Mouse (Mus musculus) neural tube, embryonic 15.5 days (tissue): ENCODE results near the gene Fkrp. TPM values are rescaled to one million over a fixed set of nuclear protein-coding genes. Genes with fewer than 3 reads are reported as not detected.
A peak's percentile ranks its signal among the peaks of the same experiment; 100 is the strongest.

Experiments used
- ATAC-seq: fragments of 200-750 bp; cut with Nextera tagmentation; 2 replicates; pipeline ENCODE4 v1.8.0; 2017; ENCODE audit warnings: mild to moderate bottlenecking, moderate TSS enrichment, moderate library complexity; ENCODE audit not compliant: low FRiP score
- H3K27ac ChIP-seq: fragments of 300-500 bp; sonication (generic); replicated peaks from 2 replicates; pipeline ENCODE4 v1.5.1; 2015; ENCODE audit warnings: mild to moderate bottlenecking, inconsistent platforms
- H3K27me3 ChIP-seq: fragments of 300-500 bp; sonication (generic); replicated peaks from 2 replicates; pipeline ENCODE4 v1.6.1; 2015; ENCODE audit warnings: inconsistent platforms
- H3K36me3 ChIP-seq: fragments of 300-500 bp; sonication (generic); 2 replicates; pipeline ENCODE4 v1.6.1; 2015; ENCODE audit warnings: inconsistent platforms
- H3K4me1 ChIP-seq: fragments of 300-500 bp; sonication (generic); 2 replicates; pipeline ENCODE4 v1.6.1; 2015; ENCODE audit warnings: inconsistent platforms
- H3K4me2 ChIP-seq: fragments of 300-500 bp; sonication (generic); 2 replicates; pipeline ENCODE4 v1.6.1; 2015; ENCODE audit warnings: inconsistent platforms, mild to moderate bottlenecking, moderate library complexity
- H3K4me3 ChIP-seq: fragments of 300-500 bp; sonication (generic); replicated peaks from 2 replicates; pipeline ENCODE4 v1.5.1; 2015; ENCODE audit warnings: mild to moderate bottlenecking, inconsistent platforms
- H3K9ac ChIP-seq: fragments of 300-500 bp; sonication (generic); replicated peaks from 2 replicates; pipeline ENCODE4 v1.6.1; 2015; ENCODE audit warnings: mild to moderate bottlenecking, inconsistent platforms
- H3K9me3 ChIP-seq: fragments of 300-500 bp; sonication (generic); replicated peaks from 2 replicates; pipeline ENCODE4 v1.6.1; 2016; ENCODE audit warnings: inconsistent platforms
- WGBS: fragments of 180-500 bp; shearing (Covaris S2); methylation state at CpG from one replicate; pipeline ENCODE4 v1.1.7; 2015; ENCODE audit warnings: mixed read lengths; 5-methylcytosine and 5-hydroxymethylcytosine counted together
- polyA plus RNA-seq: library from polyadenylated mRNA; unstranded; fragments of >200 nt; fragmentation: Nextera tagmentation; extraction: Ambion mirVana; gene quantifications from 2 replicates; pipeline ENCODE4 v1.2.1, GENCODE M21; 2015

Gene Fkrp
- polyA plus RNA-seq, 1 experiment from 2014 or later, result 50.4 TPM

DNA sequence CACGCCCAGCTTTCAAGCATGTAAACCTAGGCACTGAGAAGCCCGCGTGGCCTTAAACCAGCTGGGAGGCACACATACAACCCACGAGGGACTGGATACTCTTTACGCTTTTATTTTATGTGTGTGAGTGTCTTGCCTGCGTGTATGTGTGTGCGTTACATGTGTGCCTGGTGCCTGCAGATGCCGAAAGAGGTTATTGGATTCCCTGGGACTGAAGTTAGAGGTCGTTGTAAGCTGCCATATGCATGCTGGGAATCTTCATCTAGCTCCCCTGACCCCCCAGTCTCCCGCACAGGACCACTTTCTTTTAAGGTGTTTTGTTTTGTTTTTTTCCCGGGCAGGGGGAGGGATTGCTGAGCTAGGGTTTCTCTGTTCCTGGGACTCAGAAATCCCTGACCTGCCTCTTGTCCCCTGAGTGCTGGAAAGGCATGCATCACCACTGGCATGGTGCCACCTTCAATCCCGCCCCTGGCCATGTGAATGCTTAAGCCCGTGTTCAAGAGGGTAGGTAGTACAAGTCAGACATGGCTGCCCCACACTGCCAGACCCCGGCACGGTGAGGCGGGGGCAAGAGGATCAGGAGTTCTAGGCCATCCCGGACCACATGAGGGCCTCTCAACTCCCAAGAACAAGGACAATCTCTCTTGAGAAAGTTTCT is 32.6 kb downstream of the Fkrp start:
- no peak for ATAC-seq
- Histone ChIP-seq H3K36me3 (no peaks in the 10 kb centered on the region), H3K9ac (no peak overlapping the region), H3K4me3 (peak overlapping the region; percentile 55; the same call in 1 of the 2 replicates), H3K27ac (no peak overlapping the region), H3K27me3 (0 out of 2 replicates have a peak, but pooled peaks cover 9% of the 10 kb centered on the region), H3K4me2 (peak overlapping the region; percentile 100), H3K9me3 (no peaks in the 10 kb centered on the region), H3K4me1 (peaks cover 43% of the 10 kb centered on the region)
- 41% methylated on average over 17 of the region's 17 CpGs for WGBS

DNA sequence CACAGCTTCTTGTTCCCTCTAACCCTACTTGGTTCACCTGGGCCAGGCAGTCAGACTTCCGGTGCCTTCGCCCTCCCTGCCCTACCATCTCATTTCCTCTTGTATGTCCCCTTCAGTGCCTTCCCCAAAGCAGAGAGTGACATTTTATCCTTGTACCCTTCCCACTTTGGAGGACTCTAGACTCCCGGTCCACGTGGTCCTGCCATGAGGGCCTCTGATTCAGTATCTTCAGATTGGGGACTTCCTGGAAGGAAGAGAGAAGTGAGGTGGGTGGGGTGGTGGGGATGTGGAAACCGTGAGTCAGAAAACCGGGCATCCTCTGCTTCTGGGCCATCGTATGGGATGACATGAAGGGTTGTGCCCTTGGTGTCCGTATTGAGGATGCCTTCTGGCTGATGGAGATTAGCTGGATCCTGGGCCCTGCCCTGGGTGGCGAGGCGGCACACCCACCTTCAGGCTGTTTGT is 33.3 kb downstream of the Fkrp start:
- peak overlapping the region; percentile 55 for H3K4me3 ChIP-seq

DNA sequence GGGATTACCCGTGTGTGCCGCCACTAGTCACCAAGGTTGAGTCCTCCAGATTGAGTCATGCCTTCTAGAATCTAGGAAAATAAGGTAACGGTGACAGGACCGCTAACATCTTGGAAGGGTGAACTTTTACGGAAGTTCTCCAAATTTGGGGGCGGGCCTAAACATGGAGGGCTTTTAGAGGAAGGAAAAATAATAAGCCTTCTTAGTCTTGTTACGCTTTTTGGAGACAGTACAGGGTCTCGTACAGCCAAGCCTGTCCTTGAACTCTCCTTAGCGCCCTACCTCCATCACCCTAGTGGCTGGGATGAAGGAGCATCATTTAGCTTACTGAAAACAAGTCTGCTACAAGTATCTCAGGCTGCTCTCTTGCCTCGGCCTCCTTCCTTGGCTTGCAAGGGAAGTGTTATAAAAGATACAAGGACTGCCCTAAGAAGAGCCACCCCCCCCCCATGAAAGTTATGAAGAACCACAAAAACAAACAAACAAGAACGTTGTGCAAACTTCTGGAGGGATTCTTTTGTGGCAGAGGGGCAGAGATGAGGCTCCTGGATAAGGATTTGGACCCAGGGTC is 33.9 kb downstream of the Fkrp start:
- no peaks in the 10 kb centered on the region for H3K36me3 ChIP-seq
- no peaks in the 10 kb centered on the region for H3K9me3 ChIP-seq
- 0 out of 2 replicates have a peak, but pooled peaks cover 9% of the 10 kb centered on the region for H3K27me3 ChIP-seq
- H3K4me2 ChIP-seq, result peak overlapping the region; percentile 100
- 8% methylated on average over 11 of the region's 11 CpGs for WGBS
- ATAC-seq, result no peak
- no peak overlapping the region for H3K27ac ChIP-seq
- peaks cover 43% of the 10 kb centered on the region for H3K4me1 ChIP-seq
- no peak overlapping the region for H3K9ac ChIP-seq
- H3K4me3 ChIP-seq, result peak overlapping the region; percentile 55

More for the DNA sequence above, 33.3 kb downstream of the Fkrp start:
- no peak overlapping the region for H3K27ac ChIP-seq
- H3K9ac ChIP-seq, result no peak overlapping the region
- no peaks in the 10 kb centered on the region for H3K36me3 ChIP-seq
- peaks cover 43% of the 10 kb centered on the region for H3K4me1 ChIP-seq
- ATAC-seq, result no peak
- 30% methylated on average over 10 of the region's 10 CpGs for WGBS
- H3K9me3 ChIP-seq, result no peaks in the 10 kb centered on the region
- peak overlapping the region; percentile 100 for H3K4me2 ChIP-seq
- 0 out of 2 replicates have a peak, but pooled peaks cover 9% of the 10 kb centered on the region for H3K27me3 ChIP-seq

DNA sequence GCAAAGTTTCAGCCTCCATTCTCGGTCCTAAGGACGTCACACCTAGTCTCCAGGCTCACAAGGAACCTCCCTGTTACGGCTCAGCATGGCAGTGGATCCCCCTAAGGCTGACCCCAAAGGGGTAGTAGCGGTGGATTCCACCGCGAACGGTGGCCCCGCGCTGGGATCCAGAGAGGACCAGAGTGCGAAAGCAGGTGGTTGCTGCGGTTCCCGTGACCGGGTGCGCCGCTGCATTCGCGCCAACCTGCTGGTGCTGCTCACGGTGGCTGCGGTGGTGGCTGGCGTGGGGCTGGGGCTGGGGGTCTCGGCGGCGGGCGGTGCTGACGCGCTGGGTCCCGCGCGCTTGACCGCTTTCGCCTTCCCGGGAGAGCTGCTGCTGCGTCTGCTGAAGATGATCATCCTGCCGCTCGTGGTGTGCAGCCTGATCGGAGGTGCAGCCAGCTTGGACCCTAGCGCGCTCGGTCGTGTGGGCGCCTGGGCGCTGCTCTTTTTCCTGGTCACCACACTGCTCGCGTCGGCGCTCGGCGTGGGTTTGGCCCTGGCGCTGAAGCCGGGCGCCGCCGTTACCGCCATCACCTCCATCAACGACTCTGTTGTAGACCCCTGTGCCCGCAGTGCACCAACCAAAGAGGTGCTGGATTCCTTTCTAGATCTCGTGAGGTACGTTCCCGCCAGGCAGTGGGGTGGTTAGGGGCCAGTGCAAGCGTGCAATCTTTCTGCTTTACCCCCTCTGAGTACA is 34.5 kb downstream of the Fkrp start:
- 2% methylated on average over 57 of the region's 60 CpGs for WGBS
- ATAC-seq, result peak; percentile 19
- H3K9ac ChIP-seq, result peak overlapping the region; percentile 62
- H3K36me3 ChIP-seq, result no peaks in the 10 kb centered on the region
- H3K4me2 ChIP-seq, result peak overlapping the region; percentile 100
- no peaks in the 10 kb centered on the region for H3K9me3 ChIP-seq
- peaks cover 43% of the 10 kb centered on the region for H3K4me1 ChIP-seq
- H3K27ac ChIP-seq, result no peak overlapping the region
- H3K4me3 ChIP-seq, result peak overlapping the region; percentile 55
- 0 out of 2 replicates have a peak, but pooled peaks cover 9% of the 10 kb centered on the region for H3K27me3 ChIP-seq

DNA sequence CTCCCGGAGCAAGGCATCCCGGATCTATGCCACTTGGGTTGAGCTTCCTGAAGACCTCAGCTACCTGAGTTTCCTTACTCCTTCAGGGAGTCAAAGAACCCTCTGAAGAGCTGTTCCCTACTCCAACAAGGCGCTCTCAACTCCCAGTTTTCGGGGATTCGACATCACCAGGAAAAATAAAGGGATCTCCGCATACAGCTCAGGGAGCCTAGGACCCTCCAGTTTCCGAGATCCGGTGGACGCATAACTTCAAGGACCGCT is 35.0 kb downstream of the Fkrp start:
- H3K4me2 ChIP-seq, result peak overlapping the region; percentile 100
- H3K4me1 ChIP-seq, result peaks cover 43% of the 10 kb centered on the region
- H3K9ac ChIP-seq, result peak overlapping the region; percentile 62
- under 1% methylated on average over 10 of the region's 10 CpGs for WGBS
- H3K27me3 ChIP-seq, result 0 out of 2 replicates have a peak, but pooled peaks cover 9% of the 10 kb centered on the region
- H3K36me3 ChIP-seq, result no peaks in the 10 kb centered on the region
- no peaks in the 10 kb centered on the region for H3K9me3 ChIP-seq
- peak; percentile 31; the same call in 1 of the 2 replicates for ATAC-seq
- H3K4me3 ChIP-seq, result peak overlapping the region; percentile 55
- no peak overlapping the region for H3K27ac ChIP-seq

DNA sequence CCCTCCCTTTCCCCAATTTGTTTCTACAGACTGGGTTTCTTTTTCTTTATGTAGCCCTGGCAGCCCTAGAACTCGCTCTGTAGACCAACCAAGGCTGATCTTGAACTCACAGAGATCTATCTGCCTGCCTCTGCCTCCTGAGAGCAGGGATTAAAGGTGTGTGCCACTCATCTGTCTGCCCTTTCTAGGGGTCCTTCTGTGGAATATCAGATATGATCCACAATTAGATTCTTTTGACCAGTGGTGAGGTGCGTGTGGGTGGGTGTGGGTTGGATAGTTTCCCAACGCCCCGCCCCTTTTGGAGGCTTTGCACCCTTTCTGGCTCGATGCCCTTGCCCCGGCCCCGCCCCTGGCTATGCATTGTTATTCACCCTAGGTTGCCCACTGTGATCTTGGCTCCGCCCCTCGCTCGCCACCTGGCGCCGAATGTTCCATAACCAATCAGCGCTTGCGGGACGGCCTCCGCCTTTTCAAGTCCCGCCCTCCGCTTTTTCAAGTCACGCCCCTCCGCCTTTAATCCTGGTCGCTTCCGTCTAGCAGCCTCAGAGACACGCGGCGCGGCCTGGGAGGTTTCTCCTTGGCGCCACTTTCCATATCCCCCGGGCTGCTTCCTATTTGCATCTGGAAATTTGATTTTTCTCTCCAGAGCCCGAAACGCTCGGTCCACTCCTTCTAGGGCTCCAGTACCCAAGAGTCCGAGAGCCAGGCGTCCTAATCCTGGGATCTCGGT is 35.5 kb downstream of the Fkrp start, which contains the start of gene Slc1a5:
Gene Slc1a5 (plus strand): TSS at position 516 of the 730 bp plus-strand sequence.
- H3K9ac ChIP-seq, result peak within 1 kb of the TSS; percentile 62
- ATAC-seq, result peak; percentile 86
- peak within 1 kb of the TSS; percentile 55 for H3K4me3 ChIP-seq
- H3K4me1 ChIP-seq, result peaks cover 43% of the 10 kb centered on the region
- no peaks in the 10 kb centered on the region for H3K9me3 ChIP-seq
- WGBS, result 3% methylated on average over 34 of the region's 34 CpGs
- no peak within 1 kb of the TSS; the same call in 1 of the 2 replicates for H3K27ac ChIP-seq
- 0 out of 2 replicates have a peak, but pooled peaks cover 9% of the 10 kb centered on the region for H3K27me3 ChIP-seq
- no peaks in the 10 kb centered on the region for H3K36me3 ChIP-seq
- peak within 1 kb of the TSS; percentile 100 for H3K4me2 ChIP-seq

DNA sequence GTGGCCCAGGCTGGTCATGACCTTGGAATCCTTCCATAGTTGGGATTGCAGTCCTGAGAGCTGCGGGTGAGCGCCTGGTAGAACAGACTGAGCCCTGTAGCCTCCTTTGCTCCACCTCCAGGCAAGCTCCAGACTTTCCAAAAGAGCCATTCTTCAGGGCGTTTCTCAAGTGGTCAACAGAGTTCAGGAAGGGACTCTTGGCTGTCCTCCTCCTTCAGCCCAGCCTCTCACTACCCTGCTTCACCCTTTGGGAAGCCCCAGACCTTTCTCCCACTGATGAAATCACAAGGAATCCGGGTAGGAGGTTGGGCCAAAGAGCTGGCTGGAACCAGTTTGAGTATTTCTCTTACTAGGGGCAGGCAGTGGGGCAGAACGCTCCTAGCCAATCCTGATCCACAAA is 36.5 kb downstream of the Fkrp start:
- ATAC-seq, result no peak
- Histone ChIP-seq H3K9ac (no peak overlapping the region), H3K9me3 (no peaks in the 10 kb centered on the region), H3K27ac (no peak overlapping the region), H3K4me2 (no peak overlapping the region), H3K27me3 (0 out of 2 replicates have a peak, but pooled peaks cover 9% of the 10 kb centered on the region), H3K4me1 (peaks cover 43% of the 10 kb centered on the region), H3K4me3 (no peak overlapping the region), H3K36me3 (no peaks in the 10 kb centered on the region)
- WGBS, result 83% methylated on average over 5 of the region's 5 CpGs

DNA sequence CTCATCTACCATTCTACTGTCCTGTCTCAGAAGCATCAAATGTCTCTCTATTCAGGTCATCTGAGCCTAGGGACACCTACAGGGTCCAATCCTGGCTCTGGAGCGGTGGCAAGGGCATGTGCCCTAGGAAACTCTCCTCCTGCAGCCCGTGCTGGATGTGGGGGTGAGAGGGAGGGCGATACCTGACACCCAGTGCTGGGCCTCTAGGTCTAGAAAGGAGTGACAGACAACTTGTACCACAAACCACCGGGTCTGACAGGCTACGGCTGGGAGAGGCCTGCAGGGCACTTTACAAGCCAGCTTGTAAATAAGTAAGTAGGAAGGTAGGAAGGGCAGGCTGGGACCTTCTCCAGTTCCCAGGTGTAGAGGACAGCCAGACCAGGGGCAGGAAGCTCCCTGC is 40.6 kb downstream of the Fkrp start:
- H3K9ac ChIP-seq, result no peak overlapping the region
- H3K4me3 ChIP-seq, result no peak overlapping the region
- no peaks in the 10 kb centered on the region for H3K36me3 ChIP-seq
- WGBS, result 60% methylated on average over 5 of the region's 5 CpGs
- no peaks in the 10 kb centered on the region for H3K9me3 ChIP-seq
- H3K27ac ChIP-seq, result no peak overlapping the region
- peaks cover 3% of the 10 kb centered on the region for H3K4me1 ChIP-seq
- no peak overlapping the region for H3K4me2 ChIP-seq
- H3K27me3 ChIP-seq, result no peaks in the 10 kb centered on the region
- ATAC-seq, result no peak

DNA sequence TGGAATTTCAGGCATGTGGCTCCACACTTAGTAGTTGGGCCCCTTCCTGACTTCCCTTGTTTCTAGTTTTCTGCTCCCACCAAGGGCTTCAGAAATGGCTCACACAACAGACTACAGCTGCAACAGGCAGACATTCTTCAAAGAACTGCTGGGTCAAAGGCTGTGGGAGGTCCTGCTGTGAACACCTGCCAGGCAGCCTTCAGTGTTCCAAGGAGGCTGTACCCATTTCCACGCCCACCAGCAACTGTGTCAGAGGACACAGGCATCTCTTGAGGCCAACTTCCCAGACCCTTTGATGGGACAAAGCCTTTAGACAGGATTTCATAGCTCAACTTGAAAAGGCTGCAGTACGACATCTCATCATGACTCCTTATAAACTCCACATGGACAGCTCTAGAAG is 50.1 kb downstream of the Fkrp start:
- Histone ChIP-seq H3K4me1 (no peaks in the 10 kb centered on the region), H3K36me3 (no peaks in the 10 kb centered on the region), H3K9ac (no peak overlapping the region), H3K9me3 (no peaks in the 10 kb centered on the region), H3K4me2 (no peak overlapping the region), H3K27ac (no peak overlapping the region), H3K27me3 (no peaks in the 10 kb centered on the region), H3K4me3 (no peak overlapping the region)
- WGBS, result 27% methylated on average over 2 of the region's 2 CpGs
- ATAC-seq, result no peak

DNA sequence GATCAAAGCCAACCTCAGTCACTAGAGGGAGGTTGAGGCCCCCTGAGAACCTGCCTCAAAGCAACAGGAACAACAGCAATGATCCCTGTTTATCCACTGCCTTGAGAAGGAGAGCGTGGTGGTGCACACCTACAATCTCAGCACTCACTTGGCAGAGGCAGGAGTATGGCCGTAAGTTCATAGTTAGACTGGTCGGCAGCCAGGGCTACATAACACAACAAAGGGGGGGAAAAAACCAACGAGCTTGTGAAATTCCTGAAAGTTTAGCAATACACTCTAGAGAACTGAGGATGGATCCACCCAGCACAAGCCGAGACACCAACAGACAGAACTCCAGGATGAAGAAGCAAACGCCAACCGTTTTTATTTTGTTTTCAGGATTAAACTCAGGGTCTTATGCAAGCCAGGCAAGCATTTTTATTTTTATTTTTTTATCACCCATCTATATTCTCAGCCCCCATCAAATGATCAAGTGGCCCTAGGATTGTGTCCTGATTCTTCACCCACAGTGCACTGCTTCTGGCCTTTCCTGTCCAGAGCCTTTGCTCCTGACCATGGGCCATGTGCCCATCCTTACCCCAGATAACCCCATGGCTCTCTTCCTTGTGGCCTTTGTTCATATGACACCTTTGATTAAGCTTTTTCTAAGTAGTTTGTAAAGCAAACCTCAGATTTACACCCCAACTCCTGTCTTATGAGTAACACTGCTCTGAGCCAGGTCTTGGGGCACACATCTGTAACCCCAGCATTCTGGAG is 52.9 kb downstream of the Fkrp start:
- H3K9me3 ChIP-seq, result no peaks in the 10 kb centered on the region
- no peaks in the 10 kb centered on the region for H3K27me3 ChIP-seq
- H3K36me3 ChIP-seq, result no peaks in the 10 kb centered on the region
- H3K4me2 ChIP-seq, result no peak overlapping the region
- ATAC-seq, result no peak
- no peak overlapping the region for H3K9ac ChIP-seq
- WGBS, result 92% methylated on average over 7 of the region's 7 CpGs
- no peak overlapping the region for H3K4me3 ChIP-seq
- H3K27ac ChIP-seq, result no peak overlapping the region
- H3K4me1 ChIP-seq, result no peaks in the 10 kb centered on the region

DNA sequence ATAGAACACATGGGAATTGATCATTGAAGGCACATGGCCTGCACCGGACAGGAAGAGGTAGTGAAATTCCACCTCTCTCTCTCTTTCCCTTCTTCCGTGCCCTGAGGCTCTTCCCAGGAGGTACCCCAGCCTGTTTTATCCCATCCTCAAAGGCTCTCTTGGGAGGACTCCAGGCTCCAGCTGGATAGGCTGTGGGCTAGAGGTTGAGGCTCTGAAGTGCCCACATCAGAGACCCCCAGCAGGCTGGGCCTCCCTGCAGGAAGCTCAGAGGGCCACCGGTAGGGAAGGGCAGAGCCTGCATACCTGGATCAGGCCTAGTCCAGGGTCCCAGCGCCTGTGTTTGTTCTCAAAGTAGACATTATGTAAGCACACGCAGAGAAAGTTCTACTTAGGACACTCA is 54.9 kb downstream of the Fkrp start:
- Histone ChIP-seq H3K9me3 (no peaks in the 10 kb centered on the region), H3K27ac (no peak overlapping the region), H3K4me3 (no peak overlapping the region), H3K36me3 (no peaks in the 10 kb centered on the region), H3K27me3 (no peaks in the 10 kb centered on the region), H3K4me2 (no peak overlapping the region), H3K9ac (no peak overlapping the region), H3K4me1 (no peaks in the 10 kb centered on the region)
- no peak for ATAC-seq
- 47% methylated on average over 5 of the region's 5 CpGs for WGBS
